Mouse (Mus musculus) adrenal gland, postnatal 4 days (tissue): ENCODE results near the gene Cst12. TPM values are rescaled to one million over a fixed set of nuclear protein-coding genes. Genes with fewer than 3 reads are reported as not detected.
A peak's percentile ranks its signal among the peaks of the same experiment; 100 is the strongest.
"Not testable (repeated sequence)": the region's sequence is repeated elsewhere in the genome, so short reads cannot be mapped to it uniquely, and the experiment has no call there.

ENCODE experiments used
- DNase-seq, 2 experiments: peaks; one replicate each; pipeline ENCODE4 v3.0.0; 2021 to 2022; ENCODE audit warnings: low spot score in 2 of 2, mixed read lengths in 2 of 2
- long read RNA-seq, 2 experiments: library from polyadenylated mRNA; stranded (forward); transcript quantifications; one replicate each; pipeline ENCODE4 v2.0.0; 2021
- total RNA-seq, 2 experiments: library from RNA; stranded (reverse); gene quantifications; 2 replicates each; pipeline ENCODE4 v1.2.3; 2021

The Cst12 gene
- total RNA-seq = under 1 TPM in 1 of 2 experiments, not detected in 1; 0.62 TPM
- long read RNA-seq, experiment 1 = 0 reads
- long read RNA-seq, experiment 2 = 0 reads

- no peak for DNase-seq
These were observed at the start of gene Cst12 for GRCm38 (mm10) chr2:148789142-148789541. Gene Cst12 (plus strand): TSS chr2:148789361.

- DNase-seq = no peak
These were observed 46.2 kb upstream of the Cst12 start for GRCm38 (mm10) chr2:148743001-148743400.

- no peak for DNase-seq
These were observed 45.2 kb upstream of the Cst12 start for GRCm38 (mm10) chr2:148743846-148744407.

GRCm38 (mm10) chr2:148750058-148750457 lies 39.1 kb upstream of the Cst12 start, which contains the start of gene Cstl1:
Gene Cstl1 (plus strand): TSS chr2:148750358.
- DNase-seq = no peak

GRCm38 (mm10) chr2:148751893-148752813 lies 37.0 kb upstream of the Cst12 start:
- DNase-seq = peak in 1 of 2 experiments; percentile 42

- DNase-seq = no peak
These were observed 34.8 kb upstream of the Cst12 start for GRCm38 (mm10) chr2:148754310-148754846.

- DNase-seq = no peak
These were observed 25.3 kb upstream of the Cst12 start for GRCm38 (mm10) chr2:148763648-148764388.

- DNase-seq = not testable (repeated sequence)
These were observed 17.8 kb upstream of the Cst12 start, which contains the start of gene Cst11 for GRCm38 (mm10) chr2:148771397-148771796. Gene Cst11 (minus strand): TSS chr2:148771497.

- no peak for DNase-seq
These were observed 7.5 kb upstream of the Cst12 start, which contains the start of gene 8030411F24Rik for GRCm38 (mm10) chr2:148781709-148782108. Gene 8030411F24Rik (plus strand): TSS chr2:148782009.

GRCm38 (mm10) chr2:148798485-148798884 lies 9.3 kb downstream of the Cst12 start, which contains the start of gene Cst8:
Gene Cst8 (plus strand): TSS chr2:148798785.
- DNase-seq = no peak

GRCm38 (mm10) chr2:148801491-148801921 lies 12.3 kb downstream of the Cst12 start:
- no peak for DNase-seq

- DNase-seq = no peak
These were observed 17.5 kb downstream of the Cst12 start for GRCm38 (mm10) chr2:148806696-148807095.

- DNase-seq = no peak
These were observed 30.7 kb downstream of the Cst12 start, which contains the start of gene Cst13 for GRCm38 (mm10) chr2:148819909-148820308. Gene Cst13 (plus strand): TSS chr2:148820081.

- DNase-seq = no peak
These were observed 36.8 kb downstream of the Cst12 start for GRCm38 (mm10) chr2:148825986-148826385.

GRCm38 (mm10) chr2:148834912-148835311 lies 45.8 kb downstream of the Cst12 start, which contains the start of gene Cst9:
Gene Cst9 (plus strand): TSS chr2:148835147.
- no peak for DNase-seq

GRCm38 (mm10) chr2:148838075-148838777 lies 49.1 kb downstream of the Cst12 start:
- DNase-seq = no peak

- DNase-seq = no peak
These were observed 50.1 kb downstream of the Cst12 start for GRCm38 (mm10) chr2:148839224-148839623.
